7 mouse cellular contexts compared by ENCODE assay signal in genomic region chr4:42965039-42965719, GRCm38 (mm10). TPM values are rescaled to one million over a fixed set of nuclear protein-coding genes. Genes with fewer than 3 reads are reported as not detected.
A peak's percentile ranks its signal among the peaks of the same experiment; 100 is the strongest.
DNase-seq lines count a peak whose midpoint lies in the region; ATAC-seq and TF ChIP-seq lines count a peak whose summit lies in the region.

No protein-coding gene starts in this region.

- H3K4me3 ChIP-seq in G1E (ENCODE audit: low read depth, low read length) = no peak overlapping the region; the same call in 1 of the 2 replicates
- H3K4me3 ChIP-seq in heart, postnatal 0 days (ENCODE audit: low read depth, low read length) = no peak overlapping the region
- H3K4me3 ChIP-seq in midbrain, embryonic 10.5 days = peak overlapping the region; percentile 36

- peak; percentile 60; the same call in 1 of the 2 replicates for TF ChIP-seq CTCF in G1E (IDR thresholded peaks at IDR 0.05; ENCODE audit: low read depth, low read length)
- TF ChIP-seq CTCF in heart, postnatal 0 days (IDR thresholded peaks at IDR 0.05; ENCODE audit: low read depth) = peak; percentile 79

- no peaks in the 10 kb centered on the region for H3K36me3 ChIP-seq in G1E (replicated peaks)
- no peaks in the 10 kb centered on the region for H3K36me3 ChIP-seq in heart, postnatal 0 days (replicated peaks; ENCODE audit: control insufficient read depth, insufficient read depth, low read length)
- no peaks in the 10 kb centered on the region for H3K36me3 ChIP-seq in midbrain, embryonic 10.5 days

- no peak overlapping the region for H3K27ac ChIP-seq in heart, postnatal 0 days (ENCODE audit: low read depth)
- no peak overlapping the region for H3K27ac ChIP-seq in midbrain, embryonic 10.5 days (replicated peaks)

- H3K9ac ChIP-seq in heart, postnatal 0 days (replicated peaks; ENCODE audit: low read depth, low read length) = no peak overlapping the region

- intact Hi-C loops in left cerebral cortex, postnatal 36 days (cut with DNase I) = loop anchor here (1.0 kb wide), 1 partner anchor 88 kb away; no protein-coding TSS in a partner anchor

- H3K9me3 ChIP-seq in G1E (replicated peaks) = no peaks in the 10 kb centered on the region
- no peaks in the 10 kb centered on the region for H3K9me3 ChIP-seq in heart, postnatal 0 days (replicated peaks; ENCODE audit: control insufficient read depth, low read length)
- H3K9me3 ChIP-seq in midbrain, embryonic 10.5 days (replicated peaks) = no peaks in the 10 kb centered on the region

- peak; percentile 85 for DNase-seq in CD4-positive, CD25-positive, alpha-beta regulatory T cell, adult 2 months (ENCODE audit: low read depth, low spot score)
- DNase-seq in G1E (ENCODE audit: low spot score) = peak; percentile 24
- peak; percentile 75 for DNase-seq in embryo, embryonic 11 days
- peak; percentile 63 for DNase-seq in heart, postnatal 0 days (ENCODE audit: low spot score)
- DNase-seq in left cerebral cortex, postnatal 36 days (ENCODE audit: low spot score in 2 of 2) = peak; percentile 43 to 47
- peak; percentile 56 for DNase-seq in midbrain, embryonic 10.5 days (ENCODE audit: low spot score)
- peak; percentile 43 to 62 for DNase-seq in spleen, postnatal 36 days (ENCODE audit: low spot score in 2 of 2)

- WGBS in heart, postnatal 0 days = 12% methylated on average over 12 of the region's 12 CpGs
- WGBS in midbrain, embryonic 10.5 days = 12% methylated on average over 12 of the region's 12 CpGs

- H3K27me3 ChIP-seq in G1E (ENCODE audit: insufficient read depth, low read length) = peaks cover 40% of the 10 kb centered on the region
- no peaks in the 10 kb centered on the region for H3K27me3 ChIP-seq in heart, postnatal 0 days (ENCODE audit: control insufficient read depth, insufficient read depth, low read length)
- 0 out of 2 replicates have a peak, but pooled peaks cover 8% of the 10 kb centered on the region for H3K27me3 ChIP-seq in midbrain, embryonic 10.5 days (ENCODE audit: low read depth, poor library complexity, severe bottlenecking)

- peaks cover 15% of the 10 kb centered on the region for H3K4me1 ChIP-seq in G1E (ENCODE audit: insufficient read depth, low read depth, low read length)
- H3K4me1 ChIP-seq in heart, postnatal 0 days (ENCODE audit: control insufficient read depth, insufficient read depth) = 0 out of 2 replicates have a peak, but pooled peaks cover 3% of the 10 kb centered on the region
- peaks cover 12% of the 10 kb centered on the region for H3K4me1 ChIP-seq in midbrain, embryonic 10.5 days

- no peak for TF ChIP-seq EP300 in heart, postnatal 0 days (IDR thresholded peaks at IDR 0.05; ENCODE audit: low read depth)

- peak; percentile 40 for ATAC-seq in G1E (ENCODE audit: extremely low read depth, insufficient number of reproducible peaks, low FRiP score, poor library complexity, severe bottlenecking)
- peak; percentile 49; the same call in 1 of the 2 replicates for ATAC-seq in heart, postnatal 0 days (ENCODE audit: insufficient read depth, low read depth)

- H3K4me2 ChIP-seq in heart, postnatal 0 days (ENCODE audit: low read depth, low read length) = peak overlapping the region; percentile 46

RNA-seq across cellular contexts. Expression of gene 1700022I11Rik, which starts 4.2 kb away (rescaled TPM):
- not detected in 2 replicates for total RNA-seq in G1E (2014; fragmentation: Nextera tagmentation)
- 1.1 and 1.4 TPM in 2 replicates for total RNA-seq in G1E (2017)
- polyA plus RNA-seq in G1E (2012) = 0.15 TPM in 1 of 2 replicates, not detected in the other
- not detected in 2 replicates for total RNA-seq in heart, postnatal 0 days (2014; rRNA removed; ENCODE audit: low replicate concordance)
- 0.19 and 0.41 TPM in 2 replicates for polyA plus RNA-seq in heart, postnatal 0 days (2015; fragmentation: Nextera tagmentation; extraction: Ambion mirVana)
- total RNA-seq in left cerebral cortex, postnatal 36 days (2021) = not detected
- 0.47 and 0.59 TPM in 2 replicates for polyA plus RNA-seq in midbrain, embryonic 10.5 days (2016; fragmentation: Nextera tagmentation; extraction: Ambion mirVana)

RNA-seq across cellular contexts. Expression of gene Dnajb5, which starts 15.6 kb away (rescaled TPM):
- total RNA-seq in G1E (2014; fragmentation: Nextera tagmentation) (4.1 and 7.5 TPM in 2 replicates), G1E (2017) (1.3 and 1.5 TPM in 2 replicates)
- 1.2 and 1.4 TPM in 2 replicates for polyA plus RNA-seq in G1E (2012)
- 41.8 and 59.1 TPM in 2 replicates for total RNA-seq in heart, postnatal 0 days (2014; rRNA removed; ENCODE audit: low replicate concordance)
- 12.5 and 18.2 TPM in 2 replicates for polyA plus RNA-seq in heart, postnatal 0 days (2015; fragmentation: Nextera tagmentation; extraction: Ambion mirVana)
- 100 to 1,000 TPM; 197 to 202 TPM for total RNA-seq in left cerebral cortex, postnatal 36 days (2021)
- 14.9 and 22.6 TPM in 2 replicates for polyA plus RNA-seq in midbrain, embryonic 10.5 days (2016; fragmentation: Nextera tagmentation; extraction: Ambion mirVana)

RNA-seq across cellular contexts. Expression of gene Vcp, which starts 35.1 kb away (rescaled TPM):
- total RNA-seq in G1E (2014; fragmentation: Nextera tagmentation) (132 and 136 TPM in 2 replicates), G1E (2017) (211 and 261 TPM in 2 replicates)
- polyA plus RNA-seq in G1E (2012) = 223 and 236 TPM in 2 replicates
- total RNA-seq in heart, postnatal 0 days (2014; rRNA removed; ENCODE audit: low replicate concordance) = 166 and 201 TPM in 2 replicates
- polyA plus RNA-seq in heart, postnatal 0 days (2015; fragmentation: Nextera tagmentation; extraction: Ambion mirVana) = 398 and 438 TPM in 2 replicates
- total RNA-seq in left cerebral cortex, postnatal 36 days (2021) = 100 to 1,000 TPM; 181 to 194 TPM
- polyA plus RNA-seq in midbrain, embryonic 10.5 days (2016; fragmentation: Nextera tagmentation; extraction: Ambion mirVana) = 656 and 674 TPM in 2 replicates

RNA-seq across cellular contexts. Expression of gene Fancg, which starts 45.1 kb away (rescaled TPM):
- total RNA-seq in G1E (2014; fragmentation: Nextera tagmentation) (15.2 and 16.8 TPM in 2 replicates), G1E (2017) (12.9 and 18.7 TPM in 2 replicates)
- polyA plus RNA-seq in G1E (2012) = 4.3 and 9.4 TPM in 2 replicates
- total RNA-seq in heart, postnatal 0 days (2014; rRNA removed; ENCODE audit: low replicate concordance) = 4.5 and 4.9 TPM in 2 replicates
- 4.6 and 4.9 TPM in 2 replicates for polyA plus RNA-seq in heart, postnatal 0 days (2015; fragmentation: Nextera tagmentation; extraction: Ambion mirVana)
- 10 to 100 TPM in 1 of 2 experiments, 1 to 10 TPM in 1; 8.5 to 12.5 TPM for total RNA-seq in left cerebral cortex, postnatal 36 days (2021)
- polyA plus RNA-seq in midbrain, embryonic 10.5 days (2016; fragmentation: Nextera tagmentation; extraction: Ambion mirVana) = 25.0 and 27.2 TPM in 2 replicates

RNA-seq across cellular contexts. Expression of gene Phf24, which starts 48.7 kb away (rescaled TPM):
- 1.8 TPM in 1 of 2 replicates, not detected in the other for total RNA-seq in G1E (2014; fragmentation: Nextera tagmentation)
- total RNA-seq in G1E (2017) = 0.29 and 0.98 TPM in 2 replicates
- polyA plus RNA-seq in G1E (2012) = 0.04 TPM in 2 replicates
- 4.1 and 13.2 TPM in 2 replicates for total RNA-seq in heart, postnatal 0 days (2014; rRNA removed; ENCODE audit: low replicate concordance)
- 5.0 and 5.3 TPM in 2 replicates for polyA plus RNA-seq in heart, postnatal 0 days (2015; fragmentation: Nextera tagmentation; extraction: Ambion mirVana)
- 100 to 1,000 TPM; 333 to 352 TPM for total RNA-seq in left cerebral cortex, postnatal 36 days (2021)
- polyA plus RNA-seq in midbrain, embryonic 10.5 days (2016; fragmentation: Nextera tagmentation; extraction: Ambion mirVana) = 1.6 and 2.1 TPM in 2 replicates

Comparison
In these comparisons a context has a peak if more than half of its experiments do, and no peak if none do; other contexts are left out.
1. DNase-seq: peak in every context shown above with its lines; median percentile 85 in CD4-positive, CD25-positive, alpha-beta regulatory T cell, adult 2 months; 75 in embryo, embryonic 11 days; 63 in heart, postnatal 0 days; 56 in midbrain, embryonic 10.5 days; 52 in spleen, postnatal 36 days; 45 in left cerebral cortex, postnatal 36 days; 24 in G1E.